Mouse (Mus musculus) small intestine, adult 2 months (tissue): Measurements from ENCODE around the gene Btn1a1. TPM values are rescaled to one million over a fixed set of nuclear protein-coding genes. Genes with fewer than 3 reads are reported as not detected.

Source experiments
- H3K27ac ChIP-seq: fragments of 200-500 bp; 2 replicates; pipeline ENCODE4 v1.5.1; 2012; ENCODE audit warnings: low read depth, low read length, control low read depth, inconsistent platforms; ENCODE audit not compliant: insufficient read depth
- H3K27me3 ChIP-seq: fragments of 200-500 bp; 2 replicates; pipeline ENCODE4 v1.6.1; 2012; ENCODE audit warnings: mild to moderate bottlenecking, moderate library complexity, low read length, inconsistent platforms; ENCODE audit not compliant: control insufficient read depth, insufficient read depth
- H3K36me3 ChIP-seq: fragments of 200-500 bp; 2 replicates; pipeline ENCODE4 v1.6.1; 2012; ENCODE audit warnings: mild to moderate bottlenecking, low read length, control low read depth, inconsistent platforms; ENCODE audit not compliant: control insufficient read depth, insufficient read depth
- H3K4me1 ChIP-seq: fragments of 200-500 bp; 2 replicates; pipeline ENCODE4 v1.6.1; 2012; ENCODE audit warnings: low read length, inconsistent platforms, mixed read lengths; ENCODE audit not compliant: control insufficient read depth, insufficient read depth, insufficient read length
- H3K4me3 ChIP-seq: fragments of 200-500 bp; 2 replicates; pipeline ENCODE4 v1.5.1; 2012; ENCODE audit warnings: low read depth, mild to moderate bottlenecking, control low read depth, inconsistent platforms, low read length, moderate library complexity
- CTCF ChIP-seq: fragments of 200-500 bp; IDR thresholded peaks from 2 replicates; pipeline ENCODE4 v1.5.1; 2012; ENCODE audit warnings: low read depth, mild to moderate bottlenecking, control low read depth, inconsistent platforms, low read length, moderate library complexity, mixed read lengths; ENCODE audit not compliant: insufficient replicate concordance, insufficient read length; ENCODE audit errors: extremely low read depth
- POLR2A ChIP-seq: fragments of 200-500 bp; IDR thresholded peaks from 2 replicates; pipeline ENCODE4 v1.6.1; 2012; ENCODE audit warnings: low read depth, mild to moderate bottlenecking, control low read depth, inconsistent platforms, low read length, moderate library complexity
- WGBS: fragments of 180-500 bp; shearing (Covaris S2); methylation state at CpG from one replicate; pipeline ENCODE4 v1.1.7; 2018; 5-methylcytosine and 5-hydroxymethylcytosine counted together
- polyA plus RNA-seq: library from polyadenylated mRNA; depleted of rRNA; stranded (reverse); fragments of >200 nt; gene quantifications from 2 replicates; pipeline ENCODE4 v1.2.3, GENCODE M21; 2012

Gene Btn1a1
- polyA plus RNA-seq, 1 experiment, result 0.05 TPM

DNA sequence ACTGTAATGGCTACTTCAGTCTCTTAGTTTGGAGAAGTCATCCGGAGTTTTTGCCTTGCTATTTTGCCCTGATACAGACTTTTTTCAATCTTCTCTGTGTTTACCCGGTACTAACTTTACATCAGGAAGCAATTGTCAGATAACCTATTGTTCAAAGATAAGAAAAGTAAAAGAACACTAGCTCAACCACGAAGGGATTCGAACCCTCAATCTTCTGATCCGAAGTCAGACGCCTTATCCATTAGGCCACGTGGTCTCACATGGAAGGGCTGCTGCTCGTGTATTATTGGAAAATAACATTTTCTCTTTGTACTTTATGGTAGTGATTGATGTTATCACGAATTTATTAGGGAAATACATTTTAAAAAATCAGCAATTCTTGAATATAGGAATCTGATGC is 38.1 kb upstream of the Btn1a1 start:
- 7% methylated on average over 9 of the region's 9 CpGs for whole genome bisulfite sequencing

DNA sequence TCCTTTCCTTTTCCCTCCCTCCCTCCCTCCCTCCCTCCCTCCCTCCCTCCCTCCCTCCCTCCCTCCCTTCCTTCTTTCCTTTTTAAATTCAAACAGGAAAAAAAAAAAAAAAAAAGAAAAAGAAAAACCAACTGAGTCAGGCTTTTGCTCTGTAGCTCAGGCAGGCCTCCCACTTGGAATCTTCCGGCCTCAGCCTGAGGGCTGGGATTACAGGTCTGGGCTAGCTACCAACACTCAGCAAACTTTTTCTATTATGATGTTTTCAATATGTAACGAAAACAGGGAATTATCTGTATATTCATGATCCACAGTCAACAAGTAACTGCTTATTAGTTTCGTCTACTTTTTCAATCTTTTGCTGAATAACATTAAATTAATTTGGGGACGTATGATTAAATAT is 37.2 kb upstream of the Btn1a1 start:
- Histone ChIP-seq H3K36me3 (no peaks in the 10 kb centered on the region), H3K27ac (no peak overlapping the region), H3K27me3 (no peaks in the 10 kb centered on the region), H3K4me1 (peaks cover 3% of the 10 kb centered on the region; the same call in 1 of the 2 replicates), H3K4me3 (no peak overlapping the region)
- no peak for TF ChIP-seq POLR2A
- no peak for TF ChIP-seq CTCF
- 83% methylated on average over 4 of the region's 4 CpGs for WGBS

More for the DNA sequence above, 38.1 kb upstream of the Btn1a1 start:
- no peaks in the 10 kb centered on the region for H3K27me3 ChIP-seq
- no peaks in the 10 kb centered on the region for H3K36me3 ChIP-seq
- TF ChIP-seq CTCF, result no peak
- TF ChIP-seq POLR2A, result no peak
- no peaks in the 10 kb centered on the region for H3K4me1 ChIP-seq
- no peak overlapping the region for H3K4me3 ChIP-seq
- H3K27ac ChIP-seq, result no peak overlapping the region

DNA sequence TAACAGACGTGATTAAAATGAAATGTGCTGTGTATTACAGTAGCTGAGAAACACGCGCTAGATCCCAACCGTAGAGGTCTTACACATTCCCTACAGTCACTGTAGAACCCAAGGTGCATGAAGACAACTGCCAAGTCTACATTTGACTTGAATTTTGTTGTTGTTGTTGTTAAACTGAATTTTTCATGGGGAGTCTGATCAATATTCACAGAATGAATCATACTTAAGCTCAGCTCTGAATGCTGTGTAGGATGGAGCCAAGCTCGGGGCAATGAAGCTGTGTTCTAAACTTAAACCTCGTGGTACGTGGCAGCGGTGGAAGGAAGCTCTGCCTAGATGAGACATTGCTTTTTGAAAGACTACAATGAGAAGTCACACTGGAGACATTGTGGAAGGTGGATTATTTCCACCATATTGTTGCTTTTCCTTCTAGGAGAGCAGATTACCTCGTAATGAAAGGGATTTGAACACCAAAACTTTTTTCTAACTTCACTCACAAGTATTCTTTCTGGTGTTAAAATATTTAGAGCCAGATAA is 36.4 kb upstream of the Btn1a1 start:
- Histone ChIP-seq H3K27ac (no peak overlapping the region), H3K27me3 (no peaks in the 10 kb centered on the region), H3K4me1 (peaks cover 3% of the 10 kb centered on the region; the same call in 1 of the 2 replicates), H3K4me3 (no peak overlapping the region), H3K36me3 (no peaks in the 10 kb centered on the region)
- no peak for TF ChIP-seq CTCF
- no peak for TF ChIP-seq POLR2A
- 67% methylated on average over 9 of the region's 9 CpGs for WGBS

DNA sequence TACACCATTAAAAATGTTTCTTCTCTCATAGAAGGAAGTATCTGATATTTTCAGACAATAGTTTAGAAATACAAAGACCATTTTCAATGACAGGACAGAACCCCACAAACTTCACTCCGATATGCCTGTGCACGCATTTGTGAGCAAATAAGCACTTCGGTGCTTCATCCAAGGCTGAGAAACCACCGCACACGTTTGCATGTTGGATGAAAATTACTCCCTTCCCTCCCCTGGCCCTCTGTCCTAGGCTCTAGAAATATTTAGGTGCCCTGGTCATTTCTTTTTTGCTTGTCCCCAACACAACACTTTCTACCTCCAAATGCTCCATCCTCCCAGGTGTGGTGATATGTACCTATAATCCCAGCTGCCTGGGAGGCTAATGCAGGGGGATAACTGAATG is 35.8 kb upstream of the Btn1a1 start:
- TF ChIP-seq CTCF (no peak), POLR2A (no peak)
- no peak overlapping the region for H3K4me3 ChIP-seq
- no peaks in the 10 kb centered on the region for H3K36me3 ChIP-seq
- H3K4me1 ChIP-seq, result peaks cover 3% of the 10 kb centered on the region; the same call in 1 of the 2 replicates
- H3K27ac ChIP-seq, result no peak overlapping the region
- WGBS, result 57% methylated on average over 5 of the region's 5 CpGs
- H3K27me3 ChIP-seq, result no peaks in the 10 kb centered on the region

DNA sequence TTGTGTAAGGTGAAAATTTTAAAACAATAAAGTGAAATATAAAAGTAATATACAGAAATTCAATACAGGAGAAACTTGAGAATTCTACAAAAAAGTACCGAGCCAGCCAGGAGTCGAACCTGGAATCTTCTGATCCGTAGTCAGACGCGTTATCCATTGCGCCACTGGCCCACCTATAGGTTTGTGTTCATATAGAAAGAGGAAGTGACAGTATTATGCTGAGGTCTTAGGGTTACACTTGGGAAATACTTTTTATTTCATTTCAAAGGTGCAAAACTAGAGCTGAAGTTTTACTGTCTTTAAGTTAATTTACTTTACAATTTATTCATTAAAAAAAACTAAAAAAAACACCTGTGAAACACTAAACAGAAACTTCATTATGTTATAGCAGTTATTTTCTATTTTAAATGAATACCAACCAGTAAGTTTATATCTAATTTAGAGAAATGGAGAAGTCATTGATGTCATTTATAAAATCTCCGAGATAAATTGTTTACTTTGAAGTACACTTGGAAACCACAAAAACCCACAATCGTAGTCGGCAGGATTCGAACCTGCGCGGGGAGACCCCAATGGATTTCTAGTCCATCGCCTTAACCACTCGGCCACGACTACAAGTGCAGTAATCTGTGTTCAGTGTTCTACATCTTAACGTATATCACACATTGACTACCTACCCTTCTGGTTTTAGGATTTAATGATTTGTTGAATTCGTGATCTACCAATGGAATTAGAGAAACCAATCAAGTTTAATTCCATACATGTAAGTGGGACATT is 34.9 kb upstream of the Btn1a1 start:
- peaks cover 3% of the 10 kb centered on the region; the same call in 1 of the 2 replicates for H3K4me1 ChIP-seq
- WGBS, result 12% methylated on average over 17 of the region's 17 CpGs
- no peaks in the 10 kb centered on the region for H3K27me3 ChIP-seq
- no peak overlapping the region for H3K4me3 ChIP-seq
- no peak overlapping the region for H3K27ac ChIP-seq
- no peaks in the 10 kb centered on the region for H3K36me3 ChIP-seq
- TF ChIP-seq CTCF, result no peak
- TF ChIP-seq POLR2A, result no peak

DNA sequence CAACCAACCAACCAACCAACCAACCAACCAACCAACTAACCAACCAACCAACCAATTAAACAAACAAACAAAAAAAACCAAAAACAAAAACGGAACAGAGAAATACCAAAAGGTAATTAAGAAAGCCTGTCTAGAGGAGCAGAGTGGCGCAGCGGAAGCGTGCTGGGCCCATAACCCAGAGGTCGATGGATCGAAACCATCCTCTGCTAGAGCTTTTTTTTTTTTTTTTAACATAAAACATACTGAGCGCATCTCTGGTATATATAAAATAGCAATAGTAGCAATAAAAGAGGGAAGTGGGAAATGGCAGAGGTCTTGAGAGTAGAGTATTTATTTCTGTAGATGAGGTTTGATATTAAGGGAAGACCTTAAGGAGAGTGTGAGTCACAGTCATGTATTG is 34.2 kb upstream of the Btn1a1 start:
- H3K4me3 ChIP-seq, result no peak overlapping the region
- H3K27me3 ChIP-seq, result no peaks in the 10 kb centered on the region
- no peaks in the 10 kb centered on the region for H3K36me3 ChIP-seq
- TF ChIP-seq CTCF, result no peak
- TF ChIP-seq POLR2A, result no peak
- WGBS, result 70% methylated on average over 7 of the region's 7 CpGs
- H3K27ac ChIP-seq, result no peak overlapping the region
- peaks cover 3% of the 10 kb centered on the region; the same call in 1 of the 2 replicates for H3K4me1 ChIP-seq

DNA sequence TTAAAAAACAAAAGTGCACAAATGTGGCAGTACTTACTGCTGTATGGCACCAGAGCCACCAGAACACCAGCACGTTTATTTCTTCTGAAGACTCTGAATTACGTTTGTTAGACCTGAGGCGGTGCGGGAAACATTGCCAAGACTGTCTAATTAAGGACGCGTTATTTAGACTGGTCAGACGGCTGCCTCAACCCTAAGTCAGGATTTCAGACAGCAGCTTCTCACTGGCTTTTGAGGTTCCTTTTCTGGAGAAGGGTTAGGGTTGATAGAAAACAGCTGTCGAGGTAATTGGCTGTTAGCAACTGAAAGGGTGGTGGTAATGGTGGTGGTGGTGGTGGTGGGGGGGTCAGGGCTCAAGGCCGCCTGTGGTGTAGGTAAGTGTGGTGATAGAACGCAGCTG is 33.0 kb upstream of the Btn1a1 start:
- Histone ChIP-seq H3K4me1 (peaks cover 3% of the 10 kb centered on the region; the same call in 1 of the 2 replicates), H3K27me3 (no peaks in the 10 kb centered on the region), H3K36me3 (no peaks in the 10 kb centered on the region), H3K27ac (no peak overlapping the region), H3K4me3 (no peak overlapping the region)
- 25% methylated on average over 10 of the region's 10 CpGs for WGBS
- TF ChIP-seq CTCF (no peak), POLR2A (no peak)
